Mouse (Mus musculus) spleen, postnatal 0 days (tissue): ENCODE measurements around the gene Gm10139. TPM values are rescaled to one million over a fixed set of nuclear protein-coding genes. Genes with fewer than 3 reads are reported as not detected.

ENCODE experiments used
- polyA plus RNA-seq: library from polyadenylated mRNA; unstranded; fragments of >200 nt; fragmentation: Nextera tagmentation; extraction: Ambion mirVana; gene quantifications from 2 replicates; pipeline ENCODE4 v1.2.1, GENCODE M21; 2015

Gm10139 gene
- polyA plus RNA-seq: not detected in 2 replicates

GRCm38 (mm10) chr13:65512378-65512777 is at the start of gene Gm10139:
TSS of gene Gm10139 (plus strand) at chr13:65512678.

Other genes with a start within 250 kb of the Gm10139 start
- gene Zfp369, start 233.9 kb upstream of the Gm10139 start, polyA plus RNA-seq: 7.3 and 7.5 TPM in 2 replicates